Mouse (Mus musculus): ENCODE data around the gene Cycs. TPM values are rescaled to one million over a fixed set of nuclear protein-coding genes. Genes with fewer than 3 reads are reported as not detected.

Gene Cycs
- polyA plus RNA-seq, 1 experiment from 2014 or later: 75.6 TPM

DNA sequence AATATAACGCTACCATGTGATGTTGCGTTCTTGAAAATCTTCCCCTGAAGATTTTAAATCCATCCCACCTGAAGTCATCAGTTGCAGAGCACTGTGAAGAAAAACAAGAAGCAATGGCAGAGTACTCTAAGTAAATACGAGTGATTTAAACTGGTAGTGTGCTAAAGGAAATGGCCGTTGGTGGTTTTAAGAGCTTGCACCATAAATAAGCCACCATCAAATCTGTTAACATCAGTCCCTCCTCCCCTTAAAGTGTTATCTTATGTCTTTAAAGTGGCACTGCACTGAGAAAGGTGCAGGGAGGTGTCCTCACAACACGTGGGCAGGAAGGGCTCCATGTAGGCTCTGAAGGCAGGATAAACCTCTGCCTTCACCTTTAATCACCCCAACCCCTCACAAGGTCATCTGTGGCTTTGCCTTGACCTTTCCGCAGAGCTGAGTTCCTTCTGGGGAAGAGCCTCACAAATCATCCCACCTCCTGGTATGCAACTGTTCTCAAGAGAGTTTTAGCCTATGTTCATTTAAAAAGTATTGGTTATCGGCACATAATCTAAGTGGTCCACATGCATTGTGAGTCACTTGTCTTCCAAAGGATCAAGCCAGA lies 44.7 kb downstream of the Cycs start:
- H3K27ac ChIP-seq (ENCODE audit: low read depth, low read length): no peak overlapping the region
- WGBS: 92% methylated on average over 7 of the region's 7 CpGs
- no peaks in the 10 kb centered on the region for H3K27me3 ChIP-seq (ENCODE audit: control insufficient read depth, insufficient read depth, low read length)
- H3K36me3 ChIP-seq (ENCODE audit: control insufficient read depth, insufficient read depth, low read length): no peaks in the 10 kb centered on the region
- no peaks in the 10 kb centered on the region for H3K9me3 ChIP-seq (ENCODE audit: control insufficient read depth, low read length)
- no peak overlapping the region for H3K9ac ChIP-seq (ENCODE audit: low read depth, low read length)
- H3K4me3 ChIP-seq (ENCODE audit: low read depth, low read length): no peak overlapping the region
- no peak for DNase-seq (ENCODE audit: low spot score)
- H3K4me1 ChIP-seq (replicated peaks; ENCODE audit: control insufficient read depth, insufficient read depth, low read length): no peaks in the 10 kb centered on the region
- ATAC-seq (ENCODE audit: low FRiP score): no peak
- H3K4me2 ChIP-seq (replicated peaks; ENCODE audit: low read depth, low read length): no peak overlapping the region

DNA sequence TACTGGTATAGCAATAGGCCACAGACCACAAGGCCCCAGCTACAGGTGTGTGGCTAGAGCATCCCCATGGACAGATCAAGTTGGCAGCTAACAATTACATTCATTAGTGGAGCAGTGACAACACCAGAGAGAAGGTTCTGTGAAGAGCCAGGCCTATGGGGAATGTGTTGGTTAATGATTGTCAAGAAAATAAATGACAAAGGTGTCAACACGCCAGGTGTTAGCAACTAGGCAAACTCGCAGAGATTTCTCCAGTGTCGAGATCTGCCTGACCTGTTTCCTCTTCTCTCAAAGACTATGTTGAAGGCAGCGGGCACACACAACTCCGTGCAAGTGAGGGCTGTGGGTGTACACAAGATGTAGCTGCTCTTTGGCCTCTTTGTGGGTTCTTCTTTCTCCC lies 46.2 kb downstream of the Cycs start:
- Histone ChIP-seq H3K27ac (ENCODE audit: low read depth, low read length) (no peak overlapping the region), H3K4me2 (replicated peaks; ENCODE audit: low read depth, low read length) (no peak overlapping the region), H3K4me3 (ENCODE audit: low read depth, low read length) (no peak overlapping the region), H3K9ac (ENCODE audit: low read depth, low read length) (no peak overlapping the region), H3K4me1 (replicated peaks; ENCODE audit: control insufficient read depth, insufficient read depth, low read length) (no peaks in the 10 kb centered on the region), H3K9me3 (ENCODE audit: control insufficient read depth, low read length) (no peaks in the 10 kb centered on the region), H3K27me3 (ENCODE audit: control insufficient read depth, insufficient read depth, low read length) (no peaks in the 10 kb centered on the region), H3K36me3 (ENCODE audit: control insufficient read depth, insufficient read depth, low read length) (no peaks in the 10 kb centered on the region)
- ATAC-seq (ENCODE audit: low FRiP score) (no peak), DNase-seq (ENCODE audit: low spot score) (no peak)
- 90% methylated on average over 5 of the region's 5 CpGs for WGBS

DNA sequence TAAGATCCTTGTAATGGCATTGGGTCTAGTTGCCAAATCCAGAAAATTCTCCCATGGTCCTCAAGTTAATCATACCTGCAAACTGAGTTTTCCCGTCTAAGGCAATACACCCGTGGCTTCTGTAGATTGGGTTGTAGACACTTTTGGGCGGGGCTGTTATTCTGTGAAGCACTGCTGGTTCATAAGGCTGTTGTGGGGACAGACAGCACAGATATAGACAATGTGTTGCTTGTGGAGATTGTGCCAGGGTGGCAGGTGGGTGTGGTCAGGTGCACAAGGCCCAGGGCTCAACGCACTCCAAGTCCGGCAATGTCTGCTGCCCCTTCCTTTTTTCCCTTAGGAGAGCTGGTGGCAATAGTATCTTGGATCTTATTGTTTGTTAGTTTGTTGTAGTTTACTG lies 48.0 kb downstream of the Cycs start:
- WGBS: 91% methylated on average over 5 of the region's 5 CpGs

More for the DNA sequence above, 48.0 kb downstream of the Cycs start:
- ATAC-seq (ENCODE audit: low FRiP score) (no peak), DNase-seq (ENCODE audit: low spot score) (no peak)
- Histone ChIP-seq H3K36me3 (ENCODE audit: control insufficient read depth, insufficient read depth, low read length) (no peaks in the 10 kb centered on the region), H3K4me2 (replicated peaks; ENCODE audit: low read depth, low read length) (no peak overlapping the region), H3K4me1 (replicated peaks; ENCODE audit: control insufficient read depth, insufficient read depth, low read length) (no peaks in the 10 kb centered on the region), H3K9ac (ENCODE audit: low read depth, low read length) (no peak overlapping the region), H3K27ac (ENCODE audit: low read depth, low read length) (no peak overlapping the region), H3K27me3 (ENCODE audit: control insufficient read depth, insufficient read depth, low read length) (no peaks in the 10 kb centered on the region), H3K4me3 (ENCODE audit: low read depth, low read length) (no peak overlapping the region), H3K9me3 (ENCODE audit: control insufficient read depth, low read length) (no peaks in the 10 kb centered on the region)

Other genes starting within 250 kb of the Cycs start
- gene Osbpl3, start 110.3 kb downstream of the Cycs start, polyA plus RNA-seq (2014; fragmentation: Nextera tagmentation; extraction: Ambion mirVana): 4.7 and 7.2 TPM in 2 replicates
- gene 4921507P07Rik, start 30.1 kb upstream of the Cycs start, polyA plus RNA-seq (2014; fragmentation: Nextera tagmentation; extraction: Ambion mirVana): 0.95 and 1.1 TPM in 2 replicates
- gene Npvf, start 87.9 kb upstream of the Cycs start, polyA plus RNA-seq (2014; fragmentation: Nextera tagmentation; extraction: Ambion mirVana): not detected in 2 replicates